In genomic region chr10:70057064-70057463, GRCm38 (mm10) we compare ENCODE assay signal across 11 mouse cellular contexts. TPM values are rescaled to one million over a fixed set of nuclear protein-coding genes. Genes with fewer than 3 reads are reported as not detected.
A peak's percentile ranks its signal among the peaks of the same experiment; 100 is the strongest.
DNase-seq lines count a peak whose midpoint lies in the region; ATAC-seq and TF ChIP-seq lines count a peak whose summit lies in the region.
"Had no signal": no experiment of that assay in that cellular context is flagged by ENCODE, and none has a peak within 500 bp of the region (broad histone marks: within the 10 kb centered on the region; RNA-seq: fewer than 3 reads in every experiment).

No protein-coding gene starts in this region.

- no peak for ATAC-seq in midbrain, embryonic 11.5 days (ENCODE audit: low FRiP score)
- ATAC-seq: inflammation-experienced regulatory T-cells, adult 6 months; Patski had no signal

- peaks cover 6% of the 10 kb centered on the region; the same call in 1 of the 2 replicates for H3K9me3 ChIP-seq in midbrain, embryonic 11.5 days (ENCODE audit: control insufficient read depth, low read length)

- no peaks in the 10 kb centered on the region for H3K27me3 ChIP-seq in midbrain, embryonic 11.5 days (ENCODE audit: control insufficient read depth, insufficient read depth, low read length)
- H3K27me3 ChIP-seq: Patski had no signal

- no peak overlapping the region for H3K4me3 ChIP-seq in gastrocnemius, adult 2 months
- H3K4me3 ChIP-seq in midbrain, embryonic 11.5 days (ENCODE audit: low read depth, low read length): no peak overlapping the region

- intact Hi-C loops in gastrocnemius, adult 2 months (cut with DNase I): no loop called here
- intact Hi-C loops in left cerebral cortex, postnatal 14 days (cut with DNase I): no loop called here

- no peak for TF ChIP-seq CTCF in gastrocnemius, adult 2 months (IDR thresholded peaks at IDR 0.05)

- H3K4me1 ChIP-seq in midbrain, embryonic 11.5 days (ENCODE audit: control insufficient read depth, insufficient read depth, low read length): no peaks in the 10 kb centered on the region

- H3K4me2 ChIP-seq in midbrain, embryonic 11.5 days: no peak overlapping the region

- H3K36me3 ChIP-seq in midbrain, embryonic 11.5 days (ENCODE audit: control insufficient read depth, insufficient read depth, low read length): no peaks in the 10 kb centered on the region

- peak; percentile 37 for DNase-seq in ovary, adult 18-20 months (ENCODE audit: low spot score)
- DNase-seq in ovary, postnatal 14 days (ENCODE audit: low spot score): no peak
- peak; percentile 74 for DNase-seq in gastrocnemius, adult 2 months
- peak; percentile 50 for DNase-seq in kidney, postnatal 14 days
- no peak for DNase-seq in layer of hippocampus, adult 11-12 months (ENCODE audit: low spot score)
- no peak for DNase-seq in cerebellum, adult 9-10 months
- DNase-seq in left cerebral cortex, postnatal 14 days (ENCODE audit: low spot score in 2 of 2): no peak
- no peak for DNase-seq in midbrain, embryonic 11.5 days (ENCODE audit: low spot score, missing footprints)
- DNase-seq: cerebellum, adult 11 months had no signal

- peak overlapping the region; percentile 81 for H3K27ac ChIP-seq in gastrocnemius, adult 2 months
- no peak overlapping the region for H3K27ac ChIP-seq in midbrain, embryonic 11.5 days (ENCODE audit: low read depth, low read length)

- WGBS in midbrain, embryonic 11.5 days: 93% methylated on average over 3 of the region's 3 CpGs

- no peak overlapping the region for H3K9ac ChIP-seq in midbrain, embryonic 11.5 days (ENCODE audit: low read length)

RNA-seq across cellular contexts. Expression of gene Ccdc6, which starts 39.9 kb away (rescaled TPM):
- 100 to 1,000 TPM in 1 of 2 experiments, 10 to 100 TPM in 1; 94.2 to 115 TPM for total RNA-seq in gastrocnemius, adult 2 months (2021)
- total RNA-seq in left cerebral cortex, postnatal 14 days (2021): 10 to 100 TPM; 53.9 to 58.8 TPM
- 22.3 and 23.5 TPM in 2 replicates for polyA plus RNA-seq in midbrain, embryonic 11.5 days (2014; fragmentation: Nextera tagmentation; extraction: Ambion mirVana)

Comparison
In these comparisons a context has a peak if more than half of its experiments do, and no peak if none do; other contexts are left out.
1. DNase-seq: peak in ovary, adult 18-20 months (single experiment), gastrocnemius, adult 2 months (single experiment) and kidney, postnatal 14 days (single experiment); none in ovary, postnatal 14 days (single experiment), layer of hippocampus, adult 11-12 months (single experiment), cerebellum, adult 9-10 months (single experiment), left cerebral cortex, postnatal 14 days (0 of 2) and midbrain, embryonic 11.5 days (single experiment).